Mouse (Mus musculus) layer of hippocampus, adult 8-10 months (tissue): Measurements from ENCODE around the gene Ltb. TPM values are rescaled to one million over a fixed set of nuclear protein-coding genes. Genes with fewer than 3 reads are reported as not detected.
"Not testable (repeated sequence)": the region's sequence is repeated elsewhere in the genome, so short reads cannot be mapped to it uniquely, and the experiment has no call there.

Experiments
- DNase-seq, 2 experiments: peaks; one replicate each; pipeline ENCODE4 v3.0.0; 2022; ENCODE audit warnings: low spot score in 2 of 2
- total RNA-seq, 4 experiments: library from RNA; stranded (reverse); gene quantifications; 2 replicates each; pipeline ENCODE4 v1.2.4; 2022

Gene Ltb
- total RNA-seq, 4 experiments from 2014 or later, result 0.53 to 1.4 (median 0.71) TPM

GRCm38 (mm10) chr17:35222299-35222698 lies 28.1 kb downstream of the Ltb start:
- no peak for DNase-seq

- DNase-seq, result no peak
These were observed 30.4 kb downstream of the Ltb start for GRCm38 (mm10) chr17:35224641-35225040.

DNA sequence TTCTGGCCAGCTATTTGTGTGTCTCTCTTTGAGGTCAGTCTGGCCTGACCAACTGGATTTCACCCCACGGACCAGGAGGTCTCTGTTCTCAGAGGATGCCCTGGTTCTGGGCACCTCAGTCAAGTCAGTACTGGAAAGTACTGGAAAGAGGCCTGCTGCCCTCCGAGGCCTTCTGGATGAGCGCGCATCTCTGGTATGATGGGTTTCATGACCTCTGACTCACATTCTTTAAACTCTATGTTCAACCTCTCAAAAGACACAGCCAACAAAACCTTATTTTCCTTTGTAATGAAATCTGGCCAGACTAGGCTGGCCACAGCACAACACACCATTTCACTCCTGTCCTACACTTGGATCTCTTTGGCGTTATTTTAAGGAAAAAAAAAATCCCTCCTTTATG lies 31.2 kb downstream of the Ltb start:
- DNase-seq, result no peak

- no peak for DNase-seq
These were observed 32.4 kb downstream of the Ltb start for GRCm38 (mm10) chr17:35226561-35227046.

DNA sequence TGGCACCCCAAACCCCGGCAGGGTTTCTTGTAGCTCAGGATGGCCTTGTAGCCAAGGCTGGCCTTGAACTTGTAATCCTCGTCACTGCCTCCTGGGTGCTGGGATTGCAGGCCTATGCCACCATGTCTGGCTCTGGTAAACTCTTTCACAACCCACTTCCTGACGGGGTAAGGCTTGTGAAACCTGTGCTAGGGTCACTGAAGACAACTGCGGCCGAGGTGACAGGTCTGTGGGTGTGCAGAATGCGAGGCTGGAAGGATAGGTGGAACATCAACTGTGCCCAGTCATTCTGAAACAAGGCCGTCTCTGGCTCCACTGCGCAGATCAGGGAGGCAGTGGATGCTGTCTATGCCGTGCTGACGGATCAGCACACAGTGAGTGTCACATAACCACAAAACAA lies 36.8 kb downstream of the Ltb start:
- DNase-seq, result no peak

- DNase-seq, result peak in 1 of 2 experiments; percentile 88
These were observed 37.8 kb downstream of the Ltb start for GRCm38 (mm10) chr17:35232043-35232442.

DNA sequence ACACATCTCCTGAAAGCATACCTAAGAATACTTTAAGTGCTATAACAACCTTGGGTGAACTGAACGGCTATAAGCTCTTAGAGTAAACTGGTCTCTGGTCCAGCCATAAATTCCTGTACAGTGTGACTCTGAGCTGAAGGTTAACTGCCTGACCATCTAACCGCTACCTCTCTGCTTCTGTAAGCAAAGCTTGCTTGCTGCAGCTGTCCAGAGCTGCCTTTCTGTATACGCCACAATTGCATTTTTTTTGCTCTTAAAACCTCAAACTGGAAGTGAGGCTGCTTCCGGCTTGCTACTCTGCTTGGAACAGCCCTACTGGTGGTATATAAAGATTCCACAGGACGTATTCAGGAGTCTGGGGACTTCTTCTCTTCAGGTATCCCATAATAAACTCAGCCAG lies 38.4 kb downstream of the Ltb start:
- DNase-seq, result no peak

- DNase-seq, result no peak
These were observed 39.1 kb downstream of the Ltb start, which contains the start of gene Atp6v1g2 for GRCm38 (mm10) chr17:35233114-35233980. Atp6v1g2 (plus strand) TSS chr17:35233660.

- DNase-seq, result not testable (repeated sequence)
These were observed 39.9 kb downstream of the Ltb start for GRCm38 (mm10) chr17:35234090-35234489.

DNA sequence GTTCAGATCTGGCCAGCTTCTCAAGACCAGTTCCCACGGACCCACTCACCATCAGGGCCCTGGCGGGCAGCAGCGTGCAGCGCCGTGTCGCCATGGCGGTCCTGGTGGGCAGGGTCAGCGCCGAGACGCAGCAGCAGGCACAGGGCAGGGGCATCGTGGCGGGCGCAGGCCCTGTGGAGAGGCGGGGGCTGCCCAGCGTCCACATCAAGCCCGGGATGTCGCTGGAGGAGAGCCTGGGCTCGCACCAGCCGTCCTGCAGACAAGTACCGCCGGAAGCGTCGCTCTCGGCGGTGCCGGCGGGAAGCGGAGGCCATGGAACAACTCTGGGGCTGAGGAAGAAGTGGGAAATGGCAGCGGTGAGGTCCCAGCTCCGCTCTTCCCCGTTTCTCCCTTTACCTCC lies 40.7 kb downstream of the Ltb start:
- DNase-seq, result no peak

DNA sequence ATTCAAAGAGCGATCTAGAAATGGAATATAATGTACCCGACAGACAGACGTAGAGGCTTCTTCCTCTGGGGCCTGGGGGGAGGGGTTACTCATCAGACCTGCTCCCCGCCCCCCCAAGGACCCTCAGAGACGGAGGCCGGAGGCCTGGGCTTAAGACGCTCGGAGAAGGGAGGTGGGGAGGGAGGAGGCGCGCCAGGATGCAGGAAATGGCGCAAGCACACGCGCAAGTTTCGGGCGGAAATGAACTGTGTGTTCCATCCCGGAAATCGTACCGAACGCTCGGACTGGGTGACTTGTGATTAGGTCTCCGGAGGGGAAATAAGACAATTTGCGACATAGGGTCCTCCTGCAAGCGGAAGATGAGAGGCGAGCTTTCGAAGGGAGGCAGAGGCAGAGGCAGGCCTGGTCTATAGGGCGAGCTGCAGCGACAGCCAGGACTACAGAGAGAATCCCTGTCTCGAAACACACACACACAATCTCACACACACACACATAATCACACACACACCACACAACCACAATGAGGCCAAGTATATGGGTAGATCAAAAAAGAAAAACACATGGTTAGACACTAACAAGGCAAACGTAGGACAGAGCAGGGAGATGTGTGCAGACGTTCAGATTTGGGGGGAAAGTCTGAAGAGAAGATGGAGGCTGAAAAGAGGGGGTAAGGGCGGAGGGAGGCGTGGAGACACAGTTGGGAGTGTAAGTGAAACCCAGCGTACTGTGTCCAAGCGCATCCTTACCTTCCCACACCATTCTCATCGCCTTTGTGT lies 41.6 kb downstream of the Ltb start, which contains the start of gene Nfkbil1:
Nfkbil1 (minus strand) TSS at position 179 of the 776 bp plus-strand sequence.
- peak; percentile 92 to 93 for DNase-seq

DNA sequence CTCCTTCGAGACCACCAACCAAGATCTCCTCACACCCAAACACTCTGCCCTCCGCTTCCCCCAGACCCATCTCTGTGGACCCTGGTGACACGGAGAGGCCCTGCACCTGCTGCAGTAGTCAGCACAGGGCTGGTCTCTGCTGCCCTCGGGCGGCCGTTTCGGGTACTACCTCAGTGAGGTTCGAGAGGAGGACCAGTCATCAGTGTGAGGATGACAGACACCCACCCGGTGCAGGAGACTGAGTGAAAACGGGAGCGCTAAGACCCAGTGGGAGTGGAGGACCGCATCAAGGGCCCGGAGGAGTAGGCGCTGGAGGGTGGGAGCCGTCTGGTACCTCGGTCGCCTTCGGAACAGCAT lies 42.1 kb downstream of the Ltb start:
- peak; percentile 97 to 99 for DNase-seq

DNA sequence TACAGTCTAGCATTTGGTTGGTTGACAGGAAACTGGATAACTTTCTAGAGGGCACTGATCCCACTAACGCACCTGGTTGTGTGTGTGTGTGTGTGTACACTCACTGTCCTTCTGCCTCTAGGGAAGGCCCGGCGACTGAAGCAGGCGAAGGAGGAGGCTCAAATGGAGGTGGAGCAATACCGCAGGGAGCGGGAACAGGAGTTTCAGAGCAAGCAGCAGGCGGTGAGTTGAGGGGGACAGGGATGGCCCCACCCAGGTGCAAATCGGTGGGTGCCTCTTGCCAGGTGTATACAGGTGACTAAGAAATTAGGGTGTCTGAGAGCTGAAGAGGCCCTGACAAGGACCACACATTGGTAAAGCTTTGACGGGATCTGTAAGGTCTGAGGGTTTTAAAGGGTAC lies 42.8 kb downstream of the Ltb start:
- no peak for DNase-seq

DNA sequence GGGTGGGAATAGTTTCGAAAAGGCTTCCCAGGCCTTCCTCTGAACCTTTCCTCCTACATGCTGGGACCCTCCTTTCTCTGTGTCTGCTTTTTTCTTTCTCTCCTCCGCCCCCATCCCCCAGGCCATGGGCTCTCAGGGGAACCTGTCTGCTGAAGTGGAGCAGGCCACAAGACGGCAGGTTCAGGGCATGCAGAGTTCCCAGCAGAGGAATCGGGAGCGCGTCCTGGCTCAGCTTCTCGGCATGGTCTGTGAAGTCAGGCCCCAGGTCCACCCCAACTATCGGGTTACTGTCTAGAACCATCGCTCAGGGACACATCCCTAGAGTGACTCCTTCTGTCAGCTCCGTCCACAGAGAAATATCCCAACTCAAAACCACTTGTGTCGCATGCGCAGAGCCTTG lies 43.3 kb downstream of the Ltb start:
- no peak for DNase-seq

DNA sequence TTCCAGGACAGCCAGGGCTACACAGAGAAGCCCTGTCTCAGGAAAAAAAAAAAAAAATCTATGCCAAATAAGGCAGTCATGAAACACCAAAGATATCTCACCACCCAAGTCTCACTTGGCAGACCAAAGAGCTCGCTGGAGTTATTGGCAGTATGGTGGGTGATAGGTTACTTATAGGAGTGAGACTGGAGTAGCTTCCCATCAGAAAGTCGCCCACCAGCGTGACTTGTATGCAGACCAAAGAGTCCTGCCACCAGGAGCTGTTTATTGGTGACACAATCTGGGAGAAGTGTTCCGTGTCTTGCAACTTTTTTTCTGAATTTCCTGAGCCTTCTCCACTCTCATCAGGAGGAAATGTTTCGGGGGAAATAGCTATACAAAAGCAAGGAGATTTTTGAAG lies 45.5 kb downstream of the Ltb start:
- no peak for DNase-seq

GRCm38 (mm10) chr17:35240384-35241304 lies 46.4 kb downstream of the Ltb start:
- no peak for DNase-seq

DNA sequence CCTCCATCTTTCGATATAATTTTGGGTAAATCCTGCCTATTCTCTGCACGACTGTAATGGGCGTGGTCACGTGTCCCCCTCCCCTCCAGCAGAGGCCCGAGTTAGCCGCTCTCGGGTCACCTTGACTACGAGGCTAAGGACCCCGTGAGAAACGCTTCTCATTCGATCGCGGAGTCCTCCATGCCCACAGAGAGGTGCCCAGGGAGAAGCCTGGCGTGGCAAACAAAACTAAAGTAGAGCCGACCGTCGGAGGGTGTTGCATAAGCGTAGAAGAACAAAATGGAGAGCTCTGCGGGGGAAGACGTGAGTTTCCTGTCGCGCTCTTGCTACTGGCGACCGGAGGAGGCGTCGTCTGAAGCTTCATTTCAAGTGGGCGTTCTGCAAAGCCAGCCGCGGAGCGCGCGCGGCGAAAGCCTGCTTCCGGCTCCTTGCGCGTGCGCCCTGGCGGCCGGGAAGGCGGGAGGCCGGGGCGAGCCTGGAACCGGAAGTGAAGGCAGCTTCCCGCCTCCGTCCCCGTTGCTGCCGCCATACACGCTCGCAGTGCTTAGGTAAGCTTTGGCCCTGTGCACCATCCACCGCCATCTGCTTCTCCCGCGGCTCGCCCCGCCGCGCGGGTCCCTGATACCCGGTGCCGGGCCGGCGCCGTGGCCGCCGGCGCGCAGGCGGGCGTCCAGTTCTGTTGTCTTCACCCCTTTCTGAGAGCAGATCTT lies 47.2 kb downstream of the Ltb start, which contains the start of gene Ddx39b:
Ddx39b (plus strand) TSS at position 442 of the 710 bp plus-strand sequence.
- DNase-seq, result peak; percentile 94 to 97

GRCm38 (mm10) chr17:35242015-35242941 lies 48.0 kb downstream of the Ltb start:
- peak in 1 of 2 experiments; percentile 69 for DNase-seq

DNA sequence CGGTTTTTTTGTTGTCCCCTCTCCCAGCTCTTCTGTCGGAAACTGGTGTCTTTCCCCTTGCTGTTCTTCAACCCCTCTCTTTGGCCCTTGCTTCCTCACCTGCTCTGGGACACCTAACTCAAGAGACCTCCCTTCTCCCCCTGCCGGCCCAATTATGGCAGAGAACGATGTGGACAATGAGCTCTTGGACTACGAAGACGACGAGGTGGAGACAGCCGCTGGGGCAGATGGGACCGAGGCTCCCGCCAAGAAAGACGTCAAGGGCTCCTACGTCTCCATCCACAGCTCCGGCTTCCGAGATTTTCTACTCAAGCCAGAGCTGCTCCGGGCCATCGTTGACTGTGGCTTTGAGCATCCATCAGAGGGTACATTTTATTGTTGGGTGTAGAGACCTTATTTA lies 48.8 kb downstream of the Ltb start:
- DNase-seq, result no peak
